Mouse (Mus musculus) intestine, postnatal 0 days (tissue): Measurements from ENCODE around the gene Fancc. TPM values are rescaled to one million over a fixed set of nuclear protein-coding genes. Genes with fewer than 3 reads are reported as not detected.

ENCODE experiments used
- ATAC-seq: fragments of 200-750 bp; cut with Nextera tagmentation; 2 replicates; pipeline ENCODE4 v1.8.0; 2017; ENCODE audit warnings: mild to moderate bottlenecking, moderate TSS enrichment, moderate library complexity
- H3K27ac ChIP-seq: fragments of 300-500 bp; sonication (generic); 2 replicates; pipeline ENCODE4 v1.5.1; 2014; ENCODE audit warnings: mild to moderate bottlenecking, low read depth, low read length, moderate library complexity
- H3K27me3 ChIP-seq: fragments of 300-500 bp; sonication (generic); replicated peaks from 2 replicates; pipeline ENCODE4 v1.6.1; 2014; ENCODE audit warnings: low read length, mixed read lengths; ENCODE audit not compliant: control insufficient read depth, insufficient read depth
- H3K36me3 ChIP-seq: fragments of 300-500 bp; sonication (generic); 2 replicates; pipeline ENCODE4 v1.6.1; 2014; ENCODE audit warnings: mild to moderate bottlenecking, moderate library complexity; ENCODE audit not compliant: control insufficient read depth, insufficient read depth
- H3K4me1 ChIP-seq: fragments of 300-500 bp; sonication (generic); replicated peaks from 2 replicates; pipeline ENCODE4 v1.6.1; 2014; ENCODE audit warnings: antibody characterized with exemption, low read length, mixed read lengths; ENCODE audit not compliant: control insufficient read depth, insufficient read depth
- H3K4me2 ChIP-seq: fragments of 300-500 bp; sonication (generic); replicated peaks from 2 replicates; pipeline ENCODE4 v1.6.1; 2014; ENCODE audit warnings: low read depth, mild to moderate bottlenecking, moderate library complexity
- H3K4me3 ChIP-seq: fragments of 300-500 bp; sonication (generic); 2 replicates; pipeline ENCODE4 v1.5.1; 2014; ENCODE audit warnings: low read depth, low read length
- H3K9ac ChIP-seq: fragments of 300-500 bp; sonication (generic); 2 replicates; pipeline ENCODE4 v1.6.1; 2014; ENCODE audit warnings: mild to moderate bottlenecking, low read depth, low read length
- H3K9me3 ChIP-seq: fragments of 300-500 bp; sonication (generic); 2 replicates; pipeline ENCODE4 v1.6.1; 2016; ENCODE audit warnings: mixed run types; ENCODE audit not compliant: control insufficient read depth
- CTCF ChIP-seq: sonication (generic); IDR thresholded peaks from 2 replicates; pipeline ENCODE4 v1.5.1; 2016; ENCODE audit warnings: low read depth, mild to moderate bottlenecking, control low read depth, antibody characterized with exemption, moderate library complexity
- WGBS: fragments of 180-500 bp; shearing (Covaris S2); extraction: QIAGEN DNeasy Blood & Tissue Kit; methylation state at CpG from one replicate; pipeline ENCODE4 v1.1.7; 2014; 5-methylcytosine and 5-hydroxymethylcytosine counted together
- polyA plus RNA-seq: library from polyadenylated mRNA; unstranded; fragments of >200 nt; fragmentation: Nextera tagmentation; extraction: Ambion mirVana; gene quantifications from 2 replicates; pipeline ENCODE4 v1.2.1, GENCODE M21; 2015

Gene Fancc
- polyA plus RNA-seq, 1 experiment from 2014 or later, result 5.1 TPM

DNA sequence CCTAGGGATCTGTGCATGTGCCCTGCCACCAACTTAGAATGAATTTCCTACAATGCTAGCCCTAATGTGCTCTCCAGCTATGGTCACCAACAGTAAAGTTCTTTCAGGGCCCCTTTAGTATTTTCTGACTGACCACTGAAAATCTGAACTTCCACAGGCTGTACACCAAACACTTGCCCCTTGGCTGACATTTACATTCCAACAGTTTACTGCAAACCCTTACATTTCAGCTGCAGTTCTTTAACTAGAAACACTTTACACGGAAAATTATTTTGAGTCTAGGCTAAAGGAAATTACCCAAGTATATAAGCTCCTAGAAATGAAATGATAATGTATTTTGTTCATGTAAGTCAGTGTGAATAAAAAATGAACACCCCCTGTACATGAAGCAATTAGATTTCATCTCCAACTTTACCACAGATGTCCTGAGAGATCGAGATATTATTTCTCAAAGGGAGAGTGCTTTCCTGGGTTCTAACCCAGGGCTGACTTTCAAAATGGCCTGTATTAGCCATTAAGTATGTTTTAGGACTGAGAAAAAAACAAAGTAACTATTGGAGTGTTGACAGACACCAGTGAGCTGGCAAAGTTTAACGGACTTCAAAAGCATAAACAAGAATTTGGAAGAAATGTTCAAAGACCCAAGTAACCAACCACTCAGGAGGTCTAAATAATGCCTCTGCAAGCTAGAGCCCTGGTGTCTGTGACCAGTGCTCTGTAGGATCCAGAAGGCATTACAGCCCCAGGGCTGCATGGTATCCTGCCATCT, 32.7 kb upstream of the Fancc start:
- H3K27me3 ChIP-seq, result no peaks in the 10 kb centered on the region
- H3K4me3 ChIP-seq, result no peak overlapping the region
- 64% methylated on average over 3 of the region's 3 CpGs for WGBS
- H3K36me3 ChIP-seq, result peaks cover 69% of the 10 kb centered on the region
- H3K4me1 ChIP-seq, result no peaks in the 10 kb centered on the region
- H3K9me3 ChIP-seq, result no peaks in the 10 kb centered on the region
- no peak overlapping the region for H3K27ac ChIP-seq
- no peak overlapping the region for H3K9ac ChIP-seq
- no peak for TF ChIP-seq CTCF
- ATAC-seq, result no peak
- H3K4me2 ChIP-seq, result no peak overlapping the region

DNA sequence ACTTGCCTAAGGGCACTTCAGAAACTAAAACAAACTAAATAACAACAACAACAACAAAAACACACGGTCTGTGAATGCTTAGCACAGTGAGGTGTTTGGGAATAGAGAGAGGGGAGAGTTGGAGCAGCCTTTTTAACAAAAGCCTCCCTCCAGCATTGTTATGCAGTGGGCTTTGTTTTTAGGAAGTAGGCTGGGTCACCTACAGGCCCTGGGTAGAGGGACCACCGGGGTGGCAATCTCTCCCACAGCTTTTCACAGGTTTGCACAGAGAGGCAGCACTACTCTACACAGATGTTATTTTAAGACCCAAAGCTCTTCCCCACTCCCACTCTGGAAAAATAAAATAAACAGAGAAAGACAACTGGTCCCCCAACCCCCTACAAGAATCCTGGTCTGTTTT, 31.8 kb upstream of the Fancc start:
- H3K4me1 ChIP-seq, result no peaks in the 10 kb centered on the region
- no peak overlapping the region; the same call in 1 of the 2 replicates for H3K4me2 ChIP-seq
- H3K36me3 ChIP-seq, result peaks cover 68% of the 10 kb centered on the region
- no peak overlapping the region for H3K27ac ChIP-seq
- no peak overlapping the region for H3K4me3 ChIP-seq
- TF ChIP-seq CTCF, result no peak
- WGBS, result 48% methylated on average over 2 of the region's 2 CpGs
- ATAC-seq, result no peak
- H3K9ac ChIP-seq, result no peak overlapping the region
- H3K9me3 ChIP-seq, result no peaks in the 10 kb centered on the region
- H3K27me3 ChIP-seq, result no peaks in the 10 kb centered on the region

DNA sequence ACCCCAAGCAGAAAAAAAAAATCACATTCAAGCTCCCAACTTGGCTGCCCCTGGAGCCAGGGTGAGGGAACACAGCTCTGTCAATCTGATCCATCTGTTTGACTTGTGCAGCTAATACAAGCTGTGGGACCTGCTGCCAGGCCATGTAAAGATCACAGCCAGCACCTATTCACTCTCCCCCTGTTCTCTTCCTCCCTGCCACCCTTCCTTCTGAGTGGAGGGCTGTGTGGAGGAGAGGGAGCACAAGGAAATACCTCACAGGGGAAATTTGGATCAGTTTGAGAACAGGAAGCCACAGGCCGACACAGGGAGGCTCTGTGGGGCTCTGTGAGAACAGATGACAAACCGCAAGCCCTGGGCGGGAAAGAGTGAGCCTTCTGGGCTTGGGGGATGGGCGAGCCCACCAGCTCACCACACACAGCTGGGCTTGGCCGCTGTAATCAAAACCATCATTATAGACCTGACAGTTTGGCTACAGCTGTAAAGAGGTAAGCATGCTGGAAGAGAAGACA, 31.1 kb upstream of the Fancc start:
- no peaks in the 10 kb centered on the region for H3K4me1 ChIP-seq
- H3K36me3 ChIP-seq, result peaks cover 64% of the 10 kb centered on the region
- TF ChIP-seq CTCF, result no peak
- ATAC-seq, result no peak
- no peak overlapping the region for H3K9ac ChIP-seq
- no peak overlapping the region; the same call in 1 of the 2 replicates for H3K4me2 ChIP-seq
- H3K4me3 ChIP-seq, result no peak overlapping the region
- no peaks in the 10 kb centered on the region for H3K27me3 ChIP-seq
- WGBS, result 35% methylated on average over 5 of the region's 5 CpGs
- H3K9me3 ChIP-seq, result no peaks in the 10 kb centered on the region
- no peak overlapping the region; the same call in 1 of the 2 replicates for H3K27ac ChIP-seq

DNA sequence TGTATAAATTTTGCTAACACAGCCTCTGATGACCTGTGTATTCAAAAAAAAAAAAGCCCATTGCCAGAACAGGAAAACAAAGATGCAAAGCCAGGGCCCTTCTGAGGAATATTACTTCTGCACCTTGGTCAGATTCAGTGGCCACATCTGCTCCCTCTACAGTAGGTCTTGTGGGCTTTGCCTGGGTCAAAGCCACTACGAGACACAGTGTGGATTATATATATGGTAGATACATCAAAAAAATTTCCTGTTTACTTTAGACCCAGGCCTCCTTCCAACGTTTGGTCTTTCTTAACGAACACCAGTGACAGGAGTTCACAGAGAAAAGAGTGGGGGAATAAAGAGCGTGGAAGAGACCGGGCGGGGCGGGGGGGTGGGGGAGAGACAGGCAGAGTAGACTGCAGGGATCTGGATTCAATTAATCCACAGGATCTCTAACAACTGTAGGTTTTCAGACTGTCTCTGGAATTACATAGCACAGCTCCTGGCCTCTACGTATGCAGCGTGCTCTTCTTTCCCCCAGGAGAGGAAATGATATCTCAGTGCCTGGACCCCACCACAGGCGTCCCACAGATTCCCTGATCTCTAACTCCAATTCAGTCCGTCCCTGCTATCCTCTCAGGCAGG, 28.6 kb upstream of the Fancc start:
- Histone ChIP-seq H3K36me3 (peaks cover 58% of the 10 kb centered on the region), H3K9ac (no peak overlapping the region), H3K9me3 (no peaks in the 10 kb centered on the region), H3K4me3 (no peak overlapping the region), H3K27ac (no peak overlapping the region; the same call in 1 of the 2 replicates), H3K4me2 (no peak overlapping the region), H3K4me1 (no peaks in the 10 kb centered on the region), H3K27me3 (no peaks in the 10 kb centered on the region)
- TF ChIP-seq CTCF, result no peak
- WGBS, result 57% methylated on average over 11 of the region's 11 CpGs
- no peak for ATAC-seq

DNA sequence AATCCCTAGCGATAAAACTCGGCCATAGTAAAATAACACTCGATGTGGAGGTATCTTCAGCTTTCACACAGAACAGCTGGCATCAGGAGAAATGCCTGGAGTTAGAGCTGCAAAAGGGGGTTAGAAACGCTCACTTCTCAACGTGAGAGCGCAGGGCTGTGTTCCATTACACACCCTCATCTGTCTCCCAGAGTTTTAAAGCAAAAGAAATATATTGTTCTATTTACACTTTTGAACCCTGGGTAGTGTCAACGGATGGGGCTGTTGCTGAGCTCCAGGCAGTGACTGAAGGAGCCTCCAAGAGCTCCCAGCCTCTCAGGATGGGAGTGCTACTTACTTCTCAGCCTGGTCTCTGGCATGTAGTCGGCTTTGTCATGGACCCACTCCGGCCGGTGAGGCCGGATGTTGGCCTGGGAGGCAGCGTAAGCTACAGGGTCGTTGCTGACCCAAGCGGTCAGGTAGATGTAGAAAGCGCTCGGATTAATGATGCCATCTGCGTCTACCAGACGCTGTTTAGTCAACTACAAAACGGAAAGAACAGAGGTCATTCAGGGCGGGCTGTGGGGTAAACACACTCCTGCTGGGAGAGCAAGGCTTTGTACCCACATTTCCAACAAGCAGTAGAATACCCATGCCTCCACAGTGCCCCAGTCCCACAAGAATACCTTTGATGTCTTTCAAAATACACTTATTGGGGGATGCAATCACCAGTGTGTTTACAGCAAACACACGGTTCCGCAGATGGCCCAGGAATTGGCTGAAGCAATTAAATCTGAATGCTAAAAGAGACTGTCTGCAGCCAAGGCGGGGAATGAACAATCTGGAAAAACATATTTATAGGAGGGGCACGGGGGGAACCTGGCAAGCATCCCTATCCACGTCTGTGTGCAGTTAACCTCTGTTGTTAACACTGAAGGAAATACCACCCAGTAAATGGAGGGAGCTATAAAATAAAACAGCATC, 27.8 kb upstream of the Fancc start:
- TF ChIP-seq CTCF, result no peak
- H3K4me3 ChIP-seq, result no peak overlapping the region
- H3K27me3 ChIP-seq, result no peaks in the 10 kb centered on the region
- peak overlapping the region; percentile 31 for H3K27ac ChIP-seq
- no peak overlapping the region for H3K9ac ChIP-seq
- no peak overlapping the region for H3K4me2 ChIP-seq
- no peaks in the 10 kb centered on the region for H3K9me3 ChIP-seq
- no peaks in the 10 kb centered on the region for H3K4me1 ChIP-seq
- ATAC-seq, result no peak
- 58% methylated on average over 25 of the region's 25 CpGs for WGBS
- H3K36me3 ChIP-seq, result peaks cover 57% of the 10 kb centered on the region

DNA sequence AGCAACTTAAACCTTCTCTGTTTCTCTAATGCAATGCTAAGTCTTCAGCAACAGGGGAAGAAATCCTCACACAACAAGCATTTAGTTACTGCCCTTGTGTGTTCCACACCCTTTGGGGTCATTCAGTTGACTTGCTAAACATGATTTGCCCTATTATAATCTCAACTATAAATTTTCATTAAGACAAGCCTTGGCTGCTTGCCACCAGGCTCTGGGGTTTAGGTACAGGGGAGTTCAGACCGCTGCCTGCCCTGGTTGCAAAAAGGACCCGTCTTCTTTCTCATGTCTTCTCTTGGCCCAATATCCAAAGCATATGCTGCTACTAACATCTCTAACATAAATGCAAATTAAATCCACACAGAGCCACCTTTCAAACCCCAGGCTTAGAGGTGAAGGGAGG, 27.0 kb upstream of the Fancc start:
- Histone ChIP-seq H3K9me3 (no peaks in the 10 kb centered on the region), H3K36me3 (peaks cover 65% of the 10 kb centered on the region), H3K4me2 (no peak overlapping the region), H3K27me3 (no peaks in the 10 kb centered on the region), H3K4me3 (no peak overlapping the region), H3K9ac (no peak overlapping the region), H3K27ac (no peak overlapping the region), H3K4me1 (no peaks in the 10 kb centered on the region)
- 63% methylated on average over 2 of the region's 2 CpGs for WGBS
- no peak for ATAC-seq
- no peak for TF ChIP-seq CTCF
